Mouse (Mus musculus): Measurements from ENCODE around the gene Ralgapa2. TPM values are rescaled to one million over a fixed set of nuclear protein-coding genes. Genes with fewer than 3 reads are reported as not detected.

Ralgapa2 gene
- polyA plus RNA-seq, 1 experiment from 2014 or later = 6.5 TPM

DNA sequence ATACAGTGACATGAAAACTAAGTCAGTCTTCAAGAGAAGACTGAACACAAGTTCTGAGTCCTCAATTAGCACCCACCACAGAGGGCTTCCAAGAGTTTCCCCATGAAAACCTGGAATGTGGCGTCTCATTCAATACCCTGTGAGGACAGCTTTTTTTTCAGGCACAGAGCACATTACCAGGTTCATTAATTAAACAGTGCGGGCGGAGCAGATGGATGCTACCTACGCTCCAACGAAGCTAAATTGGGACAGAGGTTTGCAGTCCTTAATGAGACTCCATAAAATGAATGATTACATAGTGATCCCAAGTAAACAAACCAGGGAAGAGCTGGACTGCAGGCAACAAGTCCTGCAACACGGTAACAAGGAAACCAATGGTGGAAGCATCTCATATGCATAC is 224.6 kb downstream of the Ralgapa2 start:
- H3K36me3 ChIP-seq = no peaks in the 10 kb centered on the region
- no peak for ATAC-seq
- no peak overlapping the region for H3K9ac ChIP-seq
- WGBS (ENCODE audit: insufficient replicate concordance) = 85% methylated on average over 6 of the region's 6 CpGs
- no peaks in the 10 kb centered on the region for H3K9me3 ChIP-seq (replicated peaks)
- no peak overlapping the region for H3K4me3 ChIP-seq
- H3K4me1 ChIP-seq = no peaks in the 10 kb centered on the region
- no peak overlapping the region for H3K4me2 ChIP-seq
- H3K27me3 ChIP-seq (replicated peaks) = no peaks in the 10 kb centered on the region
- no peak overlapping the region for H3K27ac ChIP-seq

DNA sequence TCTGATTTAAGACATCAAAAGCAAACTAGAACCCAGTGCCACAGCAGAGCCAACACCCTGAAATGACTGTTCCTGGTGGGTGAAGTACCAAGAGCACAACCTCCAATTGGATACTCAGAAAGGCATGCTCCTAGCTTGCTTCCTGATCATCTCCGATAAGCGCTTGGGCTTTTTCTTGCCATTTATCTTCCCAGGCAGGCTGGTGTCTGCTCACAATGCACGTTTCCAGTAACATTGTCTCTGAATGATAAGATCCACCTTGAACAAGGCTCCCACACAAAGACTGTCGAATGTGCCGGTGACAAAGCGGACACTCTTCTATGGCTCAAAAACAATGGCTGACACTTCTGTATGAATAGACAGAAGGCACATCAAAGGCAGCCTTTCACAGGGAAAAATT is 230.8 kb downstream of the Ralgapa2 start:
- peak; percentile 37; the same call in 1 of the 2 replicates for ATAC-seq
- no peaks in the 10 kb centered on the region for H3K27me3 ChIP-seq (replicated peaks)
- H3K4me2 ChIP-seq = no peak overlapping the region
- no peaks in the 10 kb centered on the region for H3K36me3 ChIP-seq
- peaks cover 15% of the 10 kb centered on the region for H3K4me1 ChIP-seq
- no peak overlapping the region for H3K4me3 ChIP-seq
- no peaks in the 10 kb centered on the region for H3K9me3 ChIP-seq (replicated peaks)
- 40% methylated on average over 6 of the region's 6 CpGs for WGBS (ENCODE audit: insufficient replicate concordance)
- H3K9ac ChIP-seq = no peak overlapping the region
- H3K27ac ChIP-seq = no peak overlapping the region

DNA sequence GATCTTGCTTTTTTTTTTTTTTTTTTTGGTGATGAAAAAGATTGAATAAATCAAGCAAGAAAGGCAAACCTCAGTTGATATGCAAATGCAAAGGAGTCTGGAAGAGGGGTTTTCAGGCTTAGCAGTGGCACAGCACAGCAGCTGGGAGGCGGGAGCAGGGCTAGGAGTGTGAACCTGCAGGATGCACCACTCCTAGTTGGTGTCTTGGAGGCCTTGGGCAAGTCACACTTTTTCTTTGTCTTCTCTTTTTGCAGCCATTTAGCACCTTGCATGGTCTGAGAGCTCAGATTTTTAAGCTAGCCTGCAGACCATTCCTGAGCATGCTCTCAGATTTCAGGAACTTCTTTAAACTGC is 231.2 kb downstream of the Ralgapa2 start:
- Histone ChIP-seq H3K4me1 (peaks cover 15% of the 10 kb centered on the region), H3K27me3 (replicated peaks) (no peaks in the 10 kb centered on the region), H3K9ac (no peak overlapping the region), H3K36me3 (no peaks in the 10 kb centered on the region), H3K4me3 (no peak overlapping the region), H3K9me3 (replicated peaks) (no peaks in the 10 kb centered on the region), H3K4me2 (no peak overlapping the region), H3K27ac (no peak overlapping the region)
- no peak for ATAC-seq
- 63% methylated on average over 1 of the region's 1 CpGs for WGBS (ENCODE audit: insufficient replicate concordance)

DNA sequence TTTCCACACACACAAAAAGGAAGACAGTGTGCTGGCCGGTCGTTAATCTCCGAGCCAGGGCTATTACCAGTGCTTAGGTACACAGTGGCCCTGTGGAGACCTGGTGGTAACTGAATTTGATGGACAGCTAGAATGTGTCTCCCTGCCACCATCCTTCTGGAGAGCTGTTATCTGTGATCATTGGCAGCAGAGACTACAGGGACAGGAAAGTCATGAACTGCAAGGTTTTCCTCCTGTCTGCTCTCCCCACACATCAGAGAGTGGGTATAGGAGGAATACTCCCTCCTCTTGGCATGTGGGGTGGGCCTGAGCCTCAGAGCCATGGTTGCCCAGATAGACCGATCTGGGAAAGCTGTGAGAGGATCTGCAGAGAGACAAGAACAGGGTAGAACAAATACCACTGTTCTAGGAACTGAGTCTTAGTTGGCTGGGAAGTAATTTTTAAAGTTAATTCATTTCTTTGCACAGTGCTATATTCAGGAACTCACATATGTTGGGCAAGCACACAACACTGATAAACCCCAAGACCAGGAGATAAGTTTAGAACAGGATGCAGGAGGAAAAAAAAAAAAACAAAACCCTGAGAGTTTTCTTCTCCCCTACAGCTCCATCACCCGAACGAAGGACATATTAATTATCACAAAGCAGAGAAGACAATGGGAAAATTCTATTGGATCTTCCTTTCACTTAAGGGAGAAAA is 231.8 kb downstream of the Ralgapa2 start:
- no peak overlapping the region for H3K4me2 ChIP-seq
- no peaks in the 10 kb centered on the region for H3K9me3 ChIP-seq (replicated peaks)

DNA sequence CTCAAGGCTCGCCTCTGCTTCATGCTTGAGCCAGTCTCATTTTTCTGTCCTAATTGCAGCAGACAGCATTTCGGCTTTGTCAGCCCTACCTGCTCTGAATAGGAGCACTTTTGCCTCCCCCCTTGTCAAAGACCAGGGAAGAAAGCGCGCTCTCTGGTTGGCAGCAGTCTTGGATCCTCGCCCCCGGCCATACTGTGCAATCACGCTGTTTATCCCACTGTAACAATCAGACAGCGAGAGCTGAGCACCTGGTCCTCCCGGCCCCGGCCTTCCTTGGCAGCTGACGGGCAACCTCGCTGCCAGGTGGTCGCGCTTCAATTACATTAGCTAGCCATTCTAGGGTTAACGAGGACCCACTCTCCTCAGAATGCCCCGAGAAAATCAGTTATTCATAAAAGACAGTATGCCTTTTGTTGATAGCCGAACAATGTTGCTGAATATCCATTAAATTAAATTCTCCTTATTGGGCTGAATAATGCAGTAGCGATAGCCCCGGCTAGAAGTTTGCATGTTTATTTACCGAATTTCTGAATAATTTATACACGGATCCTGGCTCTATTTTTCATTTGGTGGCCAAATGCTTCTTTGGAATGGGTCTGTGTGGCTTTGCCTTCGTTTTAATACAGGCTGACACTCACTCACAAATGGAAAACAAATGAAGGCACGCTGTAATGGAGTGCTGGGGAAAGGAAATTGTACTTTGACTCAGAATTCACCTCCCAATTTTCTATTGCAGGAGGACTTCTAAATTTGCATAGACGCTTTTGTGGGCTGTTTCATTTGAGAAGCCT is 232.5 kb downstream of the Ralgapa2 start:
- no peak overlapping the region for H3K27ac ChIP-seq
- WGBS (ENCODE audit: insufficient replicate concordance) = 79% methylated on average over 24 of the region's 24 CpGs

More for the DNA sequence above, 231.8 kb downstream of the Ralgapa2 start:
- Histone ChIP-seq H3K27ac (no peak overlapping the region), H3K27me3 (replicated peaks) (no peaks in the 10 kb centered on the region), H3K4me3 (no peak overlapping the region), H3K9ac (no peak overlapping the region), H3K36me3 (no peaks in the 10 kb centered on the region), H3K4me1 (peaks cover 15% of the 10 kb centered on the region)
- 65% methylated on average over 6 of the region's 6 CpGs for WGBS (ENCODE audit: insufficient replicate concordance)
- ATAC-seq = no peak

DNA sequence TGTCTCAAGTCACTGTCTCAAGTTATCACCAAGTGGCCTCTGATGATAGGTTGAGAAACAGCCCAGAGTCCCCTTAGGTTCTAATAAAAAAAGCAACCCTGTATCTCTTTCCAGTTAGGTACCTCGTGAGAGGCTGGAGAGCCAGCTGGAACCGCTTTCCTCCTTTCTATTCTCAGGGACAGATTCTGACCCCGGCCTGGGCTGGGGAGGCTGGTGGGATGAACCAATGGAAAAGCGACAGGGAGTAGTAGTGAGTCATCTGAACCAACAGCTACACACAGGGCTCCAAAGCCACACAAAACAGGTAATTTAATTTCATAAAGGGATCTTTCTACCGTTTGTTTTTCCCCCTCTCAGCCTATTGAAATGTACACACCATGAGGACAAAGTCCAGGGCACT is 233.8 kb downstream of the Ralgapa2 start:
- Histone ChIP-seq H3K9me3 (replicated peaks) (no peaks in the 10 kb centered on the region), H3K27ac (no peak overlapping the region), H3K36me3 (no peaks in the 10 kb centered on the region), H3K9ac (no peak overlapping the region), H3K4me2 (no peak overlapping the region), H3K4me1 (peaks cover 15% of the 10 kb centered on the region), H3K4me3 (no peak overlapping the region), H3K27me3 (replicated peaks) (no peaks in the 10 kb centered on the region)
- 53% methylated on average over 5 of the region's 5 CpGs for WGBS (ENCODE audit: insufficient replicate concordance)
- ATAC-seq = no peak

More for the DNA sequence above, 232.5 kb downstream of the Ralgapa2 start:
- H3K36me3 ChIP-seq = no peaks in the 10 kb centered on the region
- H3K4me3 ChIP-seq = no peak overlapping the region
- H3K9ac ChIP-seq = no peak overlapping the region
- ATAC-seq = no peak
- no peaks in the 10 kb centered on the region for H3K9me3 ChIP-seq (replicated peaks)
- H3K4me2 ChIP-seq = no peak overlapping the region
- no peaks in the 10 kb centered on the region for H3K27me3 ChIP-seq (replicated peaks)
- peaks cover 15% of the 10 kb centered on the region for H3K4me1 ChIP-seq

DNA sequence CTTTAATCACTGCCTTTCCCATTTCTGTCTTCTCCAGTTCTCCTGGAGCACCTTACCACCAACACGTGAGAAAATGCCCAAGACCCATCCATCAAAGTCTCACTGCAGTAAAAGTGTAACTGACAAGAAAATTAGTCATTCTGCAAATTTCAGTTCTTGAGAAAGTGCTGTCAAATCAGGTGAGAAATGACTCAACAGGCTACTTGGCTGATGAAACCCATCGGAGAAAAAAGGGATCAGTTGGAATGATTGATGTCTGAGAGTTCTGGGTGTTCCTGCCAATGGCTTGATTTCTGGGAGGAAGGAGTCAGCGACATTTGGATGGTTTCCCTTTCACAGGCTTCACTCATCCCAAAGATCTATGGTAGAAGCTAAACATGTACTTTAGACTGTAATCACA is 245.6 kb downstream of the Ralgapa2 start:
- Histone ChIP-seq H3K36me3 (no peaks in the 10 kb centered on the region), H3K27ac (no peak overlapping the region), H3K4me3 (no peak overlapping the region), H3K4me2 (no peak overlapping the region), H3K9me3 (replicated peaks) (no peaks in the 10 kb centered on the region), H3K4me1 (no peaks in the 10 kb centered on the region), H3K27me3 (replicated peaks) (no peaks in the 10 kb centered on the region), H3K9ac (no peak overlapping the region)
- WGBS (ENCODE audit: insufficient replicate concordance) = 65% methylated on average over 3 of the region's 3 CpGs
- ATAC-seq = no peak

DNA sequence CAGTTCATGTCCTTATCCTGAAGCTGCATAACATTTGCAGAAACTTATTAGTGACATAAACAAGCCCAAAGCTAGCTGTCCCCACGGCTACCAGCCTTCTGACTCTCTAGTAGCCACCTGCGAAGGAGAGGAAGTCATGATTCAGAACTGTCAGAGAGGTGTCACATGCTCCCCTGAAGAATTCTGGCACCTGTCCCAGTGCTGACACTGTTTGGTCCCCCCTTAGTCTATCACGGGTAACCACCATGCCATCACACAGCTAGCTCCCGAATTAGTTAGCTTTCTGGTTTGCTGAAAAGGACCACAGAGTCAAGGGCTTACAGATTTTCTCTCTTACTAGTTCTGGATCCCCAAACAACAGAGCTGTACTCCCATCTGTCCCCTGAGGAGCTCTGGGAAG is 247.1 kb downstream of the Ralgapa2 start:
- H3K27me3 ChIP-seq (replicated peaks) = no peaks in the 10 kb centered on the region
- no peak overlapping the region for H3K9ac ChIP-seq
- 63% methylated on average over 4 of the region's 4 CpGs for WGBS (ENCODE audit: insufficient replicate concordance)
- no peak for ATAC-seq
- no peaks in the 10 kb centered on the region for H3K9me3 ChIP-seq (replicated peaks)
- no peaks in the 10 kb centered on the region for H3K4me1 ChIP-seq
- H3K27ac ChIP-seq = no peak overlapping the region
- no peaks in the 10 kb centered on the region for H3K36me3 ChIP-seq
- no peak overlapping the region for H3K4me2 ChIP-seq
- H3K4me3 ChIP-seq = no peak overlapping the region

DNA sequence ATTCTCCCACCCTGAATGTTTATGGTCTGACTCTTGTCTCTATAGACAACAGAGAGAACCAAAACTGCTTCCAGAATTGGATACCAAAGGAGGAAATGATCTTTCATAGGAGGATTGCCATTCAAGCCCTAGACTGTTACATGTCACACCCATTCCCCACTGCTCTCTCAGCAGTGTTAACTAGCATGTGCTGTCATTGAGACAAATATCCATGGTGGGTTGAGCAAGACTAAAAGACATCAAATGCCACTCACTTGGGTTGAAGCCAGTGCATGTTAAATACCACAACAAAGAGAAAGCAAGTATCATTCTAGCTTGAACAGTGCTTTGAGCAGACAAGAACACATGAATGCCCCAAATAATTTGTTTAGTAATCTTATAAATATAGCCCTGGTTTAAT is 249.2 kb downstream of the Ralgapa2 start:
- Histone ChIP-seq H3K27ac (no peak overlapping the region), H3K36me3 (no peaks in the 10 kb centered on the region), H3K4me1 (peaks cover 5% of the 10 kb centered on the region), H3K9ac (no peak overlapping the region), H3K4me2 (no peak overlapping the region), H3K9me3 (replicated peaks) (no peaks in the 10 kb centered on the region), H3K4me3 (no peak overlapping the region), H3K27me3 (replicated peaks) (no peaks in the 10 kb centered on the region)
- ATAC-seq = no peak

DNA sequence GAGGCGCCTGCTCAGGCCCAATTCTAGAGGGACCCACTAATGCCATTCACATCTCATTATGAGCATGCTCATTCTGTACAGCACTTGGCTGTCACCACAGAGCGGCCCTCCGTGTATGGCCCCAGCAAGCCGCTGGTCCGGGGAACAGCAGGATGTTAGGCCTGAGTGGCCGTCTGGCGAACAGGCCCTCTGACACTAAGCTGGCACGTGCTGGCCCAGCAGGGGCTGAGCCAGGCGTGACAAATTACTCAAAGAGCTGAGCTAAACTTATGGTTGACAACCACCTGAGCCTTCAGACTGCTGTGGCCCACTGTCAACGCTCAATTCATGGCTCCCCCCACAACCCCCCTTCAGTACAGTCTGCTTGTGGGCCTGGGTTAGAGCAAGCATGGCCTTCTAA is 249.9 kb downstream of the Ralgapa2 start:
- Histone ChIP-seq H3K4me1 (peaks cover 5% of the 10 kb centered on the region), H3K4me3 (no peak overlapping the region), H3K27me3 (replicated peaks) (no peaks in the 10 kb centered on the region), H3K9ac (no peak overlapping the region), H3K4me2 (no peak overlapping the region), H3K27ac (no peak overlapping the region), H3K9me3 (replicated peaks) (no peaks in the 10 kb centered on the region), H3K36me3 (no peaks in the 10 kb centered on the region)
- ATAC-seq = no peak
- 70% methylated on average over 10 of the region's 10 CpGs for WGBS (ENCODE audit: insufficient replicate concordance)

DNA sequence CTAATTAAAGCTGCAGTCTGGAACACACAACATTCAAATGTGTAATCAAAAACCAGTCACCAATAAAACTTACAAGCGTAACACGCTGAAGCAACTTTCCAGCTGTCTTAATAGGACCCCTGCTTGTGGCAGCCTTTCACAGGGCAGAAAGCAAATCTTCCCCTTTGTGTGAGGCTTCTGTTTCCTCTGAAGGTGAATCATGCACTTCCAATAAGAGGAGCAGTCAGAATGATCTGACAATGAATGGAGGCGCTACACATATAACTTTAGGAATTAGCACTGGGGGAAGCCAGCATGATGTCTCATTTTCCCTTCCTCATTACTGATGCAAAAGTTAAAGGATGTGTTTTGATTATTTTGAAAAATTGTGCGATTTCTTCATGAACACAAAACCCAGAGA is 251.0 kb downstream of the Ralgapa2 start:
- WGBS (ENCODE audit: insufficient replicate concordance) = 82% methylated on average over 4 of the region's 4 CpGs
- Histone ChIP-seq H3K9me3 (replicated peaks) (no peaks in the 10 kb centered on the region), H3K27me3 (replicated peaks) (no peaks in the 10 kb centered on the region), H3K4me3 (no peak overlapping the region), H3K27ac (no peak overlapping the region), H3K4me1 (peaks cover 5% of the 10 kb centered on the region), H3K36me3 (no peaks in the 10 kb centered on the region), H3K4me2 (no peak overlapping the region), H3K9ac (no peak overlapping the region)
- no peak for ATAC-seq

DNA sequence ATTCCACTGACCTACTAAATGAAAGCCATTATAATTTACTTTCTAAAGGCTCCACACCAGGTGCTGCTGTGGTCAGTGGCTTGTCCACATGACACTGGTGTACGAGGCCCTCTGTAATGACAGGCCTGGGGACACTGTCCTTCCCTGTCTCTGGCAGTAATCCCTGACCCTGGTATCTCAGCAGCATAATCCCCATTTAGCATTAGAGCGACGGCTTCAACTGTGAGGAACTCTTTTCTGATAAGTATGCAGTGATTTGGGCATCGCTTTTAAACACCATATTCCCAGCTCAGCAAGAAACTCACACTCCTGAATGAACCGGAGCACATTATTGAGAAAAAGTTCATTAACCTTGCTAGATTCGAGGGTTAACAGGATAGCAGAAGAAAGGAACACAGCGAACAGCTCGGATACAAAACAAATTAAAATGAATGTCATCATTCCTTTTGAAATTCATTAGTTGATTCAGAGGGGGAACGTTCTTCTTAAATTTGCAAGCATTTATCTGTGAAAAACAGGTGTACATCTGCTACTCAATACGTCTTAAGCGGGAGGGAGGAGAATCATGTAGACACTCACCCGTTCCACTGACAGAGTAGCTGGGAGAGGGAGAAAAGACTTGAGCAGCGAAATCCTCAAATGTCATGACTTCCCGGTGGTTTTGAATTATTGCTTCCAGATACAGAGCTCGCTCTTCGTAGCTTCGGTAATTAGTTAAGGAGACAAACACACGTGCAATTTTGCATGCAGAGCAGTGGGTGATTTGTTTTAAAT is 252.2 kb downstream of the Ralgapa2 start:
- no peaks in the 10 kb centered on the region for H3K27me3 ChIP-seq (replicated peaks)
- 64% methylated on average over 18 of the region's 18 CpGs for WGBS (ENCODE audit: insufficient replicate concordance)
- H3K9me3 ChIP-seq (replicated peaks) = no peaks in the 10 kb centered on the region
- H3K4me3 ChIP-seq = no peak overlapping the region
- peaks cover 5% of the 10 kb centered on the region for H3K4me1 ChIP-seq
- no peak for ATAC-seq
- H3K9ac ChIP-seq = no peak overlapping the region
- H3K36me3 ChIP-seq = no peaks in the 10 kb centered on the region
- no peak overlapping the region for H3K27ac ChIP-seq
- H3K4me2 ChIP-seq = no peak overlapping the region
